Mouse (Mus musculus) gastrocnemius, adult 2 months (tissue): ENCODE results near the gene Tbc1d22a. TPM values are rescaled to one million over a fixed set of nuclear protein-coding genes. Genes with fewer than 3 reads are reported as not detected.

Experiments used
- DNase-seq: peaks from one replicate; pipeline ENCODE4 v3.0.0; 2022
- H3K27ac ChIP-seq: fragments of 200-600 bp; 2 replicates; pipeline ENCODE4 v1.8.1; 2022; ENCODE audit warnings: mild to moderate bottlenecking
- H3K4me3 ChIP-seq: fragments of 200-600 bp; 2 replicates; pipeline ENCODE4 v1.8.1; 2022; ENCODE audit warnings: mild to moderate bottlenecking, moderate library complexity
- CTCF ChIP-seq: fragments of 200-600 bp; IDR thresholded peaks from 2 replicates; pipeline ENCODE4 v1.8.1; 2022; ENCODE audit warnings: antibody characterized with exemption, mild to moderate bottlenecking, moderate library complexity
- intact Hi-C: fragments of 180-260 bp; cut with DNase I; formaldehyde crosslinking; loops from one replicate; pipeline ENCODE4 v1.15.1; 2025
- total RNA-seq, 2 experiments: library from RNA; stranded (reverse); gene quantifications; 2 replicates each; pipeline ENCODE4 v1.2.3; 2021

Gene Tbc1d22a
- total RNA-seq, 2 experiments from 2014 or later, result 12.4 to 16.3 TPM

DNA sequence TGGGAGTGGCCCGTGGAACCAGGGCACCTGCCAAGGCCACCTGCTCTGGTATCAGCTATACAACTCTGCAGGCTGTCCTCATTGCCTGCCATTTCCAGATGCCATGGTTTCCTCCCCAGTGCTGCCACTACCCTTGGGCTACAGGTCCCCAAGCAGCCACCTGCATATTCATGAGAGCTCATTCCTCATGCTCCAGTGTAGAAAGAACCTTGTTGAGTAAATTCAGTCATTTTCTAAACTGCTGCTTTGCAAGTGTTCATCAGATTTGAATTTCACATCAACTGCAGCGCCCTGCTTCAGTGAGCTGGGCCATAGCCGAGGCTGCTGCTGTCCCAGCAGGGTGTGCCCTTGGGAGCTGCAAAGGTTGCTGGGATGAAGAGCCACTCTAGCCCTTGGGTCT is 174.3 kb downstream of the Tbc1d22a start:
- H3K27ac ChIP-seq, result no peak overlapping the region
- H3K4me3 ChIP-seq, result no peak overlapping the region
- intact Hi-C loops, result no loop called here
- peak; percentile 22 for DNase-seq
- no peak for TF ChIP-seq CTCF

DNA sequence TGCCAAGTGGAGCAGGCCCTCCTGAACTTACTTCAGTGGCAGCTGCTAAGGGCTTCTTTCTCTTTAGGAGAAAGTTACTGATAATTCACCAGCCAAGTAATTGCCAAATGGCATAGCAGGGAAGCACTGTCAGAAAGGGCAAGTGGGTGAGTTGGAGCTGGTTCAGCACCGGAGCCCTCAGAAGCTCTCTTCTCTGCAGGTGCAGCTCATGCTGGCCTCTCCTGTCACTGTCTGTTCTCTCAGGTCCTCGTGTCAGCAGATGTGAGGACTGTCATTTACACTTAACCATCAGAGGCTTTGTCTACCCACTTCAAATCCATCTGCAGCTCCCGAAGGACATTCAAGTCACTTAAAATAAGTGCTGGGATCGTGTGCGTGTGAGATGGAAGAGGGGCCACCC is 190.6 kb downstream of the Tbc1d22a start:
- DNase-seq, result no peak
- Histone ChIP-seq H3K27ac (no peak overlapping the region), H3K4me3 (no peak overlapping the region)
- no peak for TF ChIP-seq CTCF
- intact Hi-C loops, result loop anchor here (1.0 kb wide), 1 partner anchor 155 kb away; no protein-coding TSS in a partner anchor

DNA sequence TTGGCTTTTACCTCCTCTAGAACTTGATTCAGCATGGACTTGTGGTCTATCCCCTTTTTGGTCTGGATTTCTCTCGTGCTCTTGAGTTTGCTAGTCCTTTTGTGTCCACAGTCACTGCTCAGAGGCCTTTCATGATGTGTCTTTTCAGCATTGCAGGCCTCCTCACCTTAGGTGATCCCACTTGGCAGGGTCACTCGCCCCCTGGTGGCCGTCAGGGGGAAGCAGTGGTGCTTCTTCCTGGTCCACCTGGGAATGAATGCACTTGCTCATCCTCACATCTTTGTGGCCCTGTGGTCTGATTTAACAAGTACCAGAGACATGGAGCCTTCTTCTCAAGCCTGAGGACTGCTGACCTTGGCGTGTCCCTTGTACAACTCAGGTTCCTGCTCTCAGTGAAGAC is 191.3 kb downstream of the Tbc1d22a start:
- peak; percentile 99 for TF ChIP-seq CTCF
- intact Hi-C loops, result loop anchor here (1.0 kb wide), 1 partner anchor 155 kb away; no protein-coding TSS in a partner anchor
- no peak overlapping the region for H3K4me3 ChIP-seq
- peak; percentile 74 for DNase-seq
- no peak overlapping the region for H3K27ac ChIP-seq

DNA sequence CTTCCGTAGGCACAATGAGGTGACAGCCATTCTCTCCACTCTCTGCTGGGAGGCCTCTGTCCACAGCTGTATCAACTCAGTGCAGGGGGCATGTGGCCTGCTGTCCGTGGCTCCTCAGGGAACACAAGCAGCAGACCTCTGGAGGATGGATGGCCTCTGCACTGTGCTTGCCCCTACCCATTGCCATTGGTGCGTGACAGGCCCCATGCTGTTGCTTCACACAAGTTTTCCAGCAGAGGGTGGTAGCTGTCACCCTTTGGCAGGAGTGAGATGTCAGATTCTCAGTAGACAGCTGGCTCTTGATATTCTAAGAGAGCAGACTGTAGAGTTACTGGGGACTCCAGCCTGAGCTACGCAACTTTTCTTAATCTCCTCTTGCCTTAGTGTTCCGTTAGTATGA is 195.1 kb downstream of the Tbc1d22a start:
- intact Hi-C loops, result no loop called here
- H3K27ac ChIP-seq, result no peak overlapping the region
- no peak overlapping the region for H3K4me3 ChIP-seq
- DNase-seq, result no peak
- peak; percentile 53 for TF ChIP-seq CTCF

DNA sequence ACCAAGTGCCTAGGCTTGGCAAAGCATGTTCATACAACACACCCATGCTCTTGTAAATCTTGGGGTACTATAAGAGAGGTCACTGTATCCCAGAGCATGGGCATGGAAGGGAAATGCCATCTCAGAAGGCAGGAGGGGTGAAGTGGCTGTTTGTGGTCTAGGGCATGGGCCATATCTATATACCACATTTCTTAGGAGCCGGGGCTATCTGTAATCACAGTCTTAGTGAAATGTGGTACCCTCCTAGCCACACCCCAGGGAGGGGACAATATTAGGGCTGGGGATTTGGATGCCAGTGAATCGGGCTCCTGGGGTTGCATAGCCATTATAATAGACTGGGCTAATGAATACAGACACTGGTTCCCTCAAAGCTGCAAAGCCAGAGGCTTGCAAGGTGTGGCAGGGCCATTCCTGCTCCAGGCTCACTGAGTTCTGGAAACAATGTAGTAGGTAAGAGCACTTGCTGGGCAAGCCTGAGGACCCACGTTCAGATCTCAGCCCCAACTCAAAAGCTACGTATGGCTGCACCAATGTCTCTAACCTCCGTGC is 197.3 kb downstream of the Tbc1d22a start:
- Histone ChIP-seq H3K4me3 (no peak overlapping the region), H3K27ac (no peak overlapping the region)
- DNase-seq, result no peak
- TF ChIP-seq CTCF, result no peak
- intact Hi-C loops, result no loop called here

DNA sequence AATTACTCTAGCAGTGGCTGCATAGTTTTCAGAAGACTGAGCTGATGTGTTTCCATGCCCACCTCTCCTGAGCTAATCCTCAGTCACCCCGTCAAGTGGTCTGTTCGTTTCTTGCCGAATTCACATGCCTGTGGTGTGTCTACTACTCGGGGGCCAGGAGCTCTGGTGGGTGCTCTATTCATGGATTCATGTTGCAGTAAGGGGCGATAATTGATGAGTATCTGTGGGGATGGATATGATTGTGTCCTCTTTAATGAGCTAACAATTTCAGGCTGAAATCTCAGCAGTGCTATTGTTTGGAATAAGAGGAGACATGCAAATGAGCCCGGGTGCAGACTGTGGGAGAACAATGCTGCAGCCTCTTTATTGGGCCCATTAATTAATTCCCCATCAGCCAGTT is 201.7 kb downstream of the Tbc1d22a start:
- no peak overlapping the region for H3K4me3 ChIP-seq
- intact Hi-C loops, result no loop called here
- TF ChIP-seq CTCF, result no peak
- no peak for DNase-seq
- H3K27ac ChIP-seq, result no peak overlapping the region

DNA sequence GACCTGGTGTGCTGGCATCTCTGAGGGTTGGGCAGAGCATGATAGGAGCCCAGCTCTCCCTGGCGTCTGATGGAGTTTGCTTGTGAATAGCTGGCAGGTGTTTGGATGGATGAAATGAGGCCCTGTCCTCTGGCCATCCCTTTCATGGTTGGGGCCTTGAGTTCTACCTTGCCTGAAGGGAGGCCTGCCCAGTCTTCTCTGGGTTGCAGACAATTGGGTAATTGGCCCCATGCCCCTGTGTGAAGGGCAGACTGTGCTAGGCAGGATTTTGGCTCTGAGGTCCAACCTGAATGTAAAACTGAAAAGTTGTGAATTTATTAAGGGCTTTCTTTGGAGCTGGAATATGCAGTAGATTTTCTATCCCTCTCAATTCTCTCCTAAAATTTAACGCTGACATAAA is 204.2 kb downstream of the Tbc1d22a start:
- Histone ChIP-seq H3K27ac (no peak overlapping the region), H3K4me3 (no peak overlapping the region)
- intact Hi-C loops, result no loop called here
- TF ChIP-seq CTCF, result no peak
- no peak for DNase-seq

DNA sequence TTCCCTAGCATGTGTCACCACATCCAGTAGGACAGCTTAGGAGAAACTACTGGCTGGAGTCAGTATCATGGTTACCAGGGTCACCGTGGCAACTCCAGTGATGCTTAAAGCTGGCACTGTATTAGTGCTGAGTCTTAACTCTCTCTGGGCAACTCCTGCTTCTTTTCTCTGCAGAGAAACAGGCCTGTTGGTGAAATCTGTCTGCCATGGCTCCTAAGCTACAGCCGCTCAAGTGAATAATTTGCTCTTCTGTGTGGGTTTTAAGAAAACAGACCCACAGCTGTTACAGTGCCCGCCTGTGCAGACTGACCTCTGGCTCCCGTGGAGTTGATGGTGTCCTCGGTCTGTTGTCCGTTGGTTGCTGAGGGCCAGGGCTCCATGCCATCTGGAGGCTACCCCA is 205.4 kb downstream of the Tbc1d22a start:
- H3K4me3 ChIP-seq, result no peak overlapping the region
- intact Hi-C loops, result no loop called here
- no peak for TF ChIP-seq CTCF
- DNase-seq, result no peak
- H3K27ac ChIP-seq, result no peak overlapping the region

DNA sequence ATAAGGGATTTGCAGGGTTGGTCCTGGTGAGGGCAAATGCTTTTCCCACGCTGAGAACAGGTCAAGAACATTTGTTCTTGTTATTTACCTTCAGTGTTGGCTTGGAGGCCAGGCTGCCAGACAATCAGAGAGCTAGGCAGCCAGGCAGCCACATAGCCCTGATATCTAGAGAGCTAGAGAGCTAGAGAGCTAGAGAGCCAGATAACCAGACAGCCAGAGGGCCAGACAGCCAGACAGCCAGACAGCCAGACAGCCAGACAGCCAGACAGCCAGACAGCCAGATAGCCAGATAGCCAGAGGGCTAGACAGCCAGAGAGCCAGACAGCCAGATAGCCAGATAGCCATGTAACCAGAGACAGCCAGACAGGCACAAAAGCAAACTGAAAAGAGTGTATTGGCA is 208.6 kb downstream of the Tbc1d22a start:
- DNase-seq, result no peak
- no peak for TF ChIP-seq CTCF
- no peak overlapping the region for H3K4me3 ChIP-seq
- H3K27ac ChIP-seq, result no peak overlapping the region
- intact Hi-C loops, result no loop called here

DNA sequence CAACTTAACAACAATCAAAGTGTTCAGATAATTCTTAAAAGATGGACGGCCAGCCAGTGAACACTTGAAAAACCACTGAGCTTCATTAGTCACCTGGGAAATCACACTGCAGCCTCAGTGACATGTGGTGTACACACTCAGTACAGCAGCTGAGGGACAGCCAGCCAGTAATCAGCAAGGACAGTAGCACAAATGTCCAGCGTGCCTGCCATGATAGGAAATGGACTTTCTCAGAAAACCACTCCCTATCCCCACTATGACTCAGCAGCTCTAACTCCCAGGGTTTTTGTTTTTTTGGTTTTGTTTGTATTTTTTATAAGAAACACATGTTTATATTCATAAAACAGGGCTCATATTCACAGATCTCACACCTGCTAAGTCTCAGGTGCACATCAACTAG is 209.6 kb downstream of the Tbc1d22a start:
- Histone ChIP-seq H3K4me3 (no peak overlapping the region), H3K27ac (no peak overlapping the region)
- no peak for TF ChIP-seq CTCF
- no peak for DNase-seq
- intact Hi-C loops, result no loop called here

DNA sequence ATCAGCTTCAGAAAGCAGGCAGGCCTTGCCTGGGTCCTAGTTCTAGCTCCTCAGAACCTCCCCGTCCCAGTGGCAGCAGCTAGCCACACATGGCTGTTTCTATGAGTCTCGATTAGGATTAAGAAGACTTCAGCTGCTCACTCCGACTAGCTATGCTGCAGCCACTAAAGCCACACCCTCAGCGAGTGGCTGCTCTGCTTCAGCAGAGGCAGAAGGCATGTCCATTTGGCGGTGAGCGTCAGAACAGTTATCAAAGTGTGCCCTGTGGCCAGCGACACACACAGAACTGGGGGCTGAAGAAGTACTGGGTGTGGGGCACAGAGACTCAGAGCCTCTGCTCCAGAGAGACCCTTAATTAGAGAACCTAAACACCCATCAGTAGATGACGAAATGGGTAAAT is 210.7 kb downstream of the Tbc1d22a start:
- no peak for TF ChIP-seq CTCF
- Histone ChIP-seq H3K4me3 (no peak overlapping the region), H3K27ac (no peak overlapping the region)
- intact Hi-C loops, result no loop called here
- DNase-seq, result no peak

DNA sequence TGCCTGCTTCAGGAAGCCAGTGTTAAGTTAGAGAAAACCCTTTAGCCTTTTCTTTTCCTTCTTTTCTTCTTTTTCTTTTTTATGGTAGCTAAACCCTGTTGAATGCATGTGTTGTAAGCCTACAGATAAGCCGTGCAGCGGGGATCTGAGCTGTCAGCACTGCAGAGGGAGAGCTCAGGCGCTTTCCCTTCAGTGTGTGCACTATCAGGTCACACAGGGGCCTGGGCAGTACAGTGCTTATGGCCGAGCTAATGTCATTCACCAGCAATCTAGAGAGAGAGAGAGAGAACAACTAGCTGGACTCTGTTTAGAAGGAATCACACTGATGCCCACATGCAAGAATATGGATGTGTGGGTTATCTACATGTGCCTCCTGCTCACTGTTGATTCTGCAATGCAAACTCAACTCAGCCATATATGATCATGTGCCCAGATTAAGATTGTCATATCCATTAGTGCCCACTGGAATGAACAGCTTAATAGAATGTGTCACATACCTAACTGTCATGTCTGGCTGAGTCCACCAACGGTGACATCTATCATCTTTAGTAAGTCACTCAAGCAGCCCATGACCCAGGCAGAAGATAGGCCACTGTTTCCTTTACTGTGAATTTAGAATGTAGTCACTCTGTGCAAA is 212.2 kb downstream of the Tbc1d22a start:
- H3K27ac ChIP-seq, result no peak overlapping the region

DNA sequence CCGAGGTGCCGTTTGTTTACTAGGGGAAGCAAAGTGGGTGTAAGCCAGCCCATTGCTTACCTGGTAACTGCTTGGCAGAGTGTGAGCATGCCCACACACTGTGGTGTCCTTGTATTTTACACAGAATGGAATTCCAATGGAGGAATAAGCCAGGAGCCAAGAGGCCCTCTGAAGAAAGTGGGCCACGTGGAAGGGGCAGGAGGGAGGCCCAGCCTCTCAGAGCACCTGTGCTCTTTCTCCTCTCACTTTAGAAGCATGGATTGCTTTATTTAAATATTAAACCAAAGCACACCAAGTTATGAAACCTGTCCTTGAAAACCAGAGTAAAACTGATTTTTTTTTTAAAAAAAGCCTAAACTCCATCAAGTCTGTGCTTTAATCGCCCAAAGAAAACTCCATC is 213.2 kb downstream of the Tbc1d22a start:
- H3K4me3 ChIP-seq, result no peak overlapping the region
- TF ChIP-seq CTCF, result no peak
- intact Hi-C loops, result no loop called here

More for the DNA sequence above, 212.2 kb downstream of the Tbc1d22a start:
- TF ChIP-seq CTCF, result no peak
- no peak overlapping the region for H3K4me3 ChIP-seq
- intact Hi-C loops, result no loop called here
- DNase-seq, result no peak

DNA sequence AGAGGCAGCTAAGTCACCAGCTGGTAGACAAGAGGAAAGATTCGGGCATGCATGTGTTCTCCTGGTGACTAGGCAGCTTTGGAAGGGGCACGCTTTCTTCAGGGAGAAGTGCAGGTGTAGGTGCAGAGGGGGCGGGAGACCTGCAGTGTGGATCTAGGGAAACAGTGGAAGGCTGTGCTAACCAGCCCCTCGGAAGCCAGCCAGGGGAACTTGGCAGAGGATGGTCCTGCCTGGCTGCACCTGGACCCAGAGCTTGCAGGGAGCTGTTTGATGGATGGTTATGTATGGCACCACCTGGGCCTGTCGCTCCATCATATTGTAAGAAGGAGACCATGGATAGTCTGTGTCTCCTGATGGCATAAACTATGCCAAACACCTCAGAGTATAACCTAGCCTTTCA is 214.2 kb downstream of the Tbc1d22a start:
- no peak for TF ChIP-seq CTCF
- Histone ChIP-seq H3K4me3 (no peak overlapping the region), H3K27ac (no peak overlapping the region)
- intact Hi-C loops, result no loop called here
- no peak for DNase-seq

More for the DNA sequence above, 213.2 kb downstream of the Tbc1d22a start:
- DNase-seq, result no peak
- H3K27ac ChIP-seq, result no peak overlapping the region
